Mouse (Mus musculus): ENCODE results near the gene Prrt1.

Prrt1 gene

DNA sequence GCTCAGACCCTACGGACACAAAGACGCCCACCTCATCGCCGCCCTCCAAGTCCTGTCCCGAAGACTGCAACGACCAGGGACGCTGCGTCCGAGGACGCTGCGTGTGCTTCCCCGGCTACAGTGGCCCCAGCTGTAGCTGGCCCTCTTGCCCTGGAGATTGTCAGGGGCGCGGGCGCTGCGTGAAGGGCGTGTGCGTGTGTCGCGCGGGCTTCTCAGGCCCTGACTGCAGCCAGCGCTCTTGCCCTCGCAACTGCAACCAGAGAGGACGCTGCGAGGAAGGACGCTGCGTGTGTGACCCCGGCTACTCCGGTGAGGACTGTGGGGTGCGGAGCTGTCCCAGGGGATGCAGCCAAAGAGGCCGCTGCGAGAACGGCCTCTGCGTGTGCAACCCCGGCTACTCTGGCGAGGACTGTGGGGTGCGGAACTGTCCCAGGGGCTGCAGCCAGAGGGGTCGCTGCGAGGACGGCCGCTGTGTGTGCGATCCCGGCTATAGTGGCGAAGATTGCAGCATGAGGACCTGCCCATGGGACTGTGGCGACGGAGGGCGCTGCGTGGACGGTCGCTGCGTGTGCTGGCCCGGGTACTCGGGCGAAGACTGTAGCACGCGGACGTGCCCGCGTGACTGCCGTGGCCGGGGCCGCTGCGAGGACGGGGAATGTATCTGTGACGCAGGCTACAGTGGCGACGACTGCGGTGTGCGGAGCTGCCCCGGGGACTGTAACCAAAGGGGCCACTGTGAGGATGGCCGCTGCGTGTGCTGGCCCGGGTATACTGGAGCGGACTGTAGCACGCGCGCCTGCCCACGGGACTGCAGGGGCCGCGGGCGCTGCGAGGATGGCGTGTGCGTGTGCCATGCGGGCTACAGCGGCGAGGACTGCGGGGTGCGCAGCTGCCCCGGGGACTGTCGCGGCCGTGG is 42.1 kb downstream of the Prrt1 start:
- DNase-seq (ENCODE audit: extremely low spot score) = peak; percentile 56

DNA sequence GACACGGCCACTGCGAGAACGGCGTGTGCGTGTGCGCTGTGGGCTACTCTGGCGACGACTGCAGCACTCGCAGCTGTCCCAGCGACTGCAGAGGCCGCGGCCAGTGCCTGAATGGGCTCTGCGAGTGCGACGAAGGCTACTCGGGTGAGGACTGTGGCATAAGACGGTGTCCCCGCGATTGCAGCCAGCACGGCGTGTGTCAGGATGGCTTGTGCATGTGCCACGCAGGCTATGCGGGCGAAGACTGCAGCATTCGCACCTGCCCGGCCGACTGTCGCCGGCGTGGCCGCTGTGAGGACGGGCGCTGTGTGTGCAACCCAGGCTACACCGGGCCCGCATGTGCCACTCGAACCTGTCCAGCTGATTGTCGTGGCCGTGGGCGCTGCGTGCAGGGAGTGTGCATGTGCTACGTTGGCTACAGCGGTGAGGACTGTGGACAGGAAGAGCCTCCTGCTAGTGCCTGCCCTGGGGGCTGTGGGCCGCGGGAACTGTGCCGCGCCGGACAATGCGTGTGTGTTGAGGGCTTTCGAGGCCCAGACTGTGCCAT is 43.0 kb downstream of the Prrt1 start:
- no peak for DNase-seq (ENCODE audit: extremely low spot score)

DNA sequence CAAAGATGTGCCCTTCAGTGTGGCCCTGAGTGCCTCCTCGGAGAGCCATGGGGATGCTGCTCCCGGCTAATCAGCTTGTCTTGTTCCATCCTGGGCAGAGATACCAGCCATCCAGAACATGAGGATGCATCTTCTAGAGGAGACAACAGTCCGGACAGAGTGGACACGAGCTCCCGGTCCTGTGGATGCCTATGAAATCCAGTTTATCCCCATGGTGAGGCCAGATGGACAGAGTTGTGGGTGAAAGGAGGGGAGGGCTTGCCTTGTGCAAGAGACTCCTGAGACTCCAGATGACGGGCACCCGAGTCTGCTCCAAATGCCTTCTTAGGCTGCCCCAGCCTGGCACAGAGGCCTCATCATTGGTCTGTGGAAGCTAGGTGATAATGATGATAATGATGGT is 43.8 kb downstream of the Prrt1 start:
- DNase-seq (ENCODE audit: extremely low spot score) = no peak

DNA sequence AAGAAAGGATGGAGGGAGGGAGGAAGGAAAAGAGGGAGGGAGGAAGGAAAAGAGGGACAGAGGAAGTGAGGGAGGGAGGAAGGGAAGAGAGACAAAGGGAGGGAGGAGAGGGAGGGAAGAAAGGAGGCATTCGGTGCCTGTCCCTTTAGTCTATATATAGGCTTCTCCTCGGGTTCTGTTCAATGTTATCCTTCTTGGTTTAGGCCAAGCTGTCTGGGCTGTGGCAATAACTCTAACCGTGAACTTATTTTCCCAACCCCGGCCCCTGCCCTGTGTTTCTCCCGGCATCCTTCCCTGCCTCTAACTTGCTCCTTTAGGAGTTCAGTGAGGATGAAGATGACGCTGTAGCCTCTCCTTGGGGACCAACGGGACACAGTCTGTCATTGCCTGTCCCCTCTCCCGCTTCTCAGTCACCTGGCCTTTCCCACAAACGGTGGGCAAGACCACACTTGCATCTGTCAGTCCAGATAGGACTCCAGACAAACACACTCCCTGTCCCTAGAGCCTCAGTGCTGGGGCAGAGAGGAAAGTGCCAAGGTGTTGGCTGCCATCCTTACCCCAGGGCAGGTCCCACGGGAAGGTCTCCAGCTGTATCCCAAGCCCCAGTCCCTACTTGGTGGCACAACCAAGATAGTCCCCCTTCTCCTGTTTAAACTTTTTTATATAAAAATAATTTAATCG is 45.3 kb downstream of the Prrt1 start:
- DNase-seq (ENCODE audit: extremely low spot score) = no peak

DNA sequence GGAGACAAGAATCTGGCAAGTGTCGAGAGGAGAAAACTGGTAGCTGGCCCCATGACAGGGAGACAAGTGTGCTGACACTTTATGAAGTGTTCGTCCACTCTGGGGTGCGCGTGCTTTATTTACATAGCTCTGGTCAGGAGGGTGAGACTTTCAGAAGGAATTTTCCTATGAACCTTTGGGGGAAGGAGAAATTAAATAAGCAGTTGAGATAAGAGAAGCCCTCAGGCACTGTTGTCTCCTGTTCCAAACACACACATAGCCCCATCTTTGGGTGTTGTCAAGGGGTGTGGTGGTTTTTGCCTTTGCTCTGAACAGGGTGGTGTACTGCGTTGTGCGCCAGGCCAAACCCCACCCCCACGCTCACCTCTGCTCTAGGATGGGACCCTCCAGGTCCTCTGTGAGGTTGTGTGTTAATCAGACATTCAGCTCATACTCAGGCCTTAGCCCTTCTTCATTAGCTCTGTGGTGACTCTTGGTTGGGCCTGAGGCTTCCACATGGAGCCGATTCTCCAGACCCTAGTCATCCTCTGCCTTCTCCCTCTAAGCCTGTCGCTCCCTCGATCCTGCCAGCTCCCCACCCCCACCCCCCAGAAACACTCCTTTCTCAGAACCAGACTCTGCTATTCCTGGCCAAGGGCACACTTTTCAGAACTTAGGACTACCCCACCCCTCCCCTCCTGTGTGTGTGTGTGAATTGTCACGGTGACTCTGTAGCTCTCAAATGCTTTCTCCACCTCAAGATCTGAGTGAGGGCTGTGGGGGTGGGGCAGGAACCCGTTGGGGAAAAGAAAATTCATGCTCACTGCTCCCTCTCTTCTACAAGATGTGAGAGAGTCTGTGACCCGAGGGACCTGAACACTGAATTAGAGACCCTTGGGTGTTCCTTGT is 46.1 kb downstream of the Prrt1 start:
- DNase-seq (ENCODE audit: extremely low spot score) = no peak

DNA sequence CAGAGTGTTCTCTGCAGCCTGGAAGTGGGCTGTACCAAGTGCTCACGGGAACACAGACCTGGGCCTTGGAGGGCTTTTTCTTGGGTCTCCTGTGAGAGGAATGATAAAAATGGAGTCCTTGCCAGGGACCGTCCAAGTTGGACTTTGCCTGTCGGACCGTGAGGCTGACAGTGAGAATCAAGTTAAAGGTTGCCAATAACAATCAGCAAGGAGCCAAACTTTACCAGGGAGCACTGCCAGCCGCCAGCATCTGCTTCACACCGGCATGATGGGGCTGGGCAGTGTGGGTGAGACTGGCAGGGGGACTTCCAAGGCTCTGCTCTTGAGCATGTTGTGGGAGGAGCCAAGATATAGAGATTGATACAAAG is 46.7 kb downstream of the Prrt1 start:
- DNase-seq (ENCODE audit: extremely low spot score) = no peak

DNA sequence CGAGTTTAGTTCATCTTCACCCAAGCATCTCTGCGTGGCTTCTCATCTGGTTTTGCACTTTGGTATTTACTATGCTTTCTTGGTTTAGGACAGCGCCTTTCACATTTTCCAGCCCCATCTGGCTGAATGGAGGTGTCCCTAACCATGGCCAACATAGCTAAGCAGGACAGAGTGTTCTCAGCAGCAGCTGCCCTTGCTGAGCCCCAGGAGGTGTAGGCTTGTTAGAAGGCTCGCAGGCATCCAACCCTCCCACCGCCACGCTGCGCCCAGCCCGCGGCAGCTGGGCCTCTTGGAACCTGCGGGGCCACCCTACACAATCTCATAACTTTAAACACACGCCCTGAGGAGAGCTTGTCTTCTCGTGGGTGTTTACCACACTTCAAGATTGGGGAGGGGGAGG is 47.3 kb downstream of the Prrt1 start:
- DNase-seq (ENCODE audit: extremely low spot score) = no peak

DNA sequence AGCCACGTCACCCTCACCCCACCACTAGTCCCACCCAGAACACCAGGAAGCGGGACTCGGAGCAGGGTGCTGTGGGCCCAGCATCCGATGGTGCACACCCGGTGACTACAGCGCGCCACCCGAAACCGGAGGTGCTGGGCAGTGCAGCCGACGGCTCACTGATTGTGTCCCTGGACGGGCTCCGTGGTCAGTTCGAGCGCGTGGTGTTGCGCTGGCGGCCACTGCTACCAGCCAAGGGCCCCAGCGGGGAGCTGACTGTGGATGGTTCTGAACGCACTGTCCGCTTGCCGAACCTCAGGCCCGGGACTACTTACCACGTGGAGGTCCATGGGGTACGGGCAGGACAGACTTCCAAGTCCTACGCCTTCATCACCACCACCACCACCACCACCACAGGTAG is 50.9 kb downstream of the Prrt1 start:
- DNase-seq (ENCODE audit: extremely low spot score) = no peak

DNA sequence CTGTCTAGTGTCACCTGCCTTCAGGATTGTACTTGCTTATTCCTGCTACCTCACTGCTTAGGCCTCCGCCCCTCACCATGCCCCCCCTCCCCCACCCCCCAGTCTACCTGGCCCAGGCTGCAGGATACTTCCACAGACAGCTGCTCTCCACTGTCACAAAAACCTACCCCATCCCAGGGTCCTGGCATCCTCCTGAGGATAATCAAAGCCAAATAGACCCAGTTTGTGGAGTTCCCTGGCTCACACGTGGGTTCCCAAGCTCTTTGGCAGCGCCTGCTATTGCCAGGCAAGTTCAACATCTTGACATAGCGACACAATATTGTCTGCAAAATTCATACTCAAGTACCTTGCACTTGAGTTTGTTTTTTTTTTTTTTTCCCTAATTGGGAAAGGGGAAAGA is 51.3 kb downstream of the Prrt1 start:
- DNase-seq (ENCODE audit: extremely low spot score) = no peak

DNA sequence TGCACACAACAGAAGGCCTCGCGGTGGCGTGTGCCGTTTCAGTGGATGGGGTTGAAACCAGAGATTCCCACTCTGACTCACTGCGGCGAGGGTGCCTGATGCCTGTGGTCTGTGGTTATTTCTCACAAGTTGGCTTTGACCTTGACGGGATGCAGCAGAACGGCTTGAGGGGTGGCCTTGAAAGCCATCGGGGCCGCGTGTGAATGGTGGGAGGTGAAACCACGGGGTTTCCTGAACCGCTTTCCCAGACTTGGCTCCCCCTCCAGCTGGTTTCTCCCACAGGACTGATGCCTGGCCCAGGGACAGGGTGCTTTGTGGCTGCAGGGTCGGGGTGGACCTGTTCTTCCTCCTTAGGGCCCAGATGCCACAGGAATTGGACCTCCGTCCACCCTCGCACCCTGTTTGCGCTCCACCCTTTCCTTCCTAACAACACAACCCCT is 51.8 kb downstream of the Prrt1 start:
- no peak for DNase-seq (ENCODE audit: extremely low spot score)

DNA sequence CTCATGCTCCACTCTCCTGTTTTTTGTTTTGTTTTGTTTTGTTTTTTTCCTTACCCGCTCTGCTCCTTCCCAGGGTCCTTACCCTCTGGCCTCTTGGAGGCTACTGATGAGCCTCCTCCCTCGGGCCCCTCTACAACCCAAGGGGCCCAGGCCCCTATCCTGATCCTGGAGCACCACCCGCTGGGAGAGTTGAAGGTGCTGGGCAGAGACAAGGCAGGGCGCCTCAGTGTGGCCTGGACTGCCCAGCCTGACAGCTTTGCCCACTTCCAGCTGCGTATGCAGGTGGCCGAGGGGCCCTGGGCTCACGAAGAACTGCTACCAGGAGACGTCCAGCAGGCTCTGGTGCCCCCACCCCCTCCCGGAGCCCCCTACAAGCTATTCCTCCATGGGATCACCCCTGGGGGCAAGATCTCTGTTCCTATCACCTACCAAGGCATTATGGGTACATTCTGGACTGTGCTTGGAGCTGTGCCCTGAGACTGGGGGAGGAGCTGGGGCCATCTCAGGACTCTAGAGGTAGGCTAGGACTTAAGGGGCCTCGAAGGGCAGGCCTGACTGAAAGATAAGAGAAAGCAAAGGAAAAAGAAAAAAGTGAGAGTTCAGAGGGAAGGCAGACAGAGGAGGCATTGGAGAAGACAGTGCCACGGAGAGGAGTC is 52.7 kb downstream of the Prrt1 start:
- no peak for DNase-seq (ENCODE audit: extremely low spot score)

Measured in embryo, embryonic 9.5 days (tissue).